Mouse (Mus musculus) bone marrow, adult 2 months (tissue): ENCODE measurements around the gene Klhdc10. TPM values are rescaled to one million over a fixed set of nuclear protein-coding genes. Genes with fewer than 3 reads are reported as not detected.
A peak's percentile ranks its signal among the peaks of the same experiment; 100 is the strongest.

ENCODE experiments used
- H3K27ac ChIP-seq: fragments of 200-500 bp; 2 replicates; pipeline ENCODE4 v1.5.1; 2012; ENCODE audit warnings: low read depth, mild to moderate bottlenecking, control low read depth, inconsistent platforms, low read length; ENCODE audit not compliant: control insufficient read depth, poor library complexity, insufficient read depth
- H3K4me1 ChIP-seq: fragments of 200-500 bp; 2 replicates; pipeline ENCODE4 v1.6.1; 2011; ENCODE audit warnings: low read length; ENCODE audit not compliant: control insufficient read depth, insufficient read depth
- H3K4me3 ChIP-seq: fragments of 200-500 bp; replicated peaks from 2 replicates; pipeline ENCODE3; 2011; ENCODE audit warnings: mild to moderate bottlenecking, low read depth, low read length, control low read depth; ENCODE audit not compliant: control insufficient read depth
- CTCF ChIP-seq: fragments of 200-500 bp; IDR thresholded peaks from 2 replicates; pipeline ENCODE4 v1.5.1; 2011; ENCODE audit warnings: low read length, control low read depth; ENCODE audit not compliant: control insufficient read depth, insufficient read depth
- POLR2A ChIP-seq: fragments of 200-500 bp; IDR thresholded peaks from 2 replicates; pipeline ENCODE4 v1.6.1; 2011; ENCODE audit warnings: low read depth, mild to moderate bottlenecking, control low read depth, low read length, borderline replicate concordance; ENCODE audit not compliant: control insufficient read depth
- WGBS: fragments of 180-500 bp; shearing (Covaris S2); methylation state at CpG from one replicate; pipeline ENCODE4 v1.1.7; 2018; 5-methylcytosine and 5-hydroxymethylcytosine counted together
- polyA plus RNA-seq: library from polyadenylated mRNA; stranded (reverse); fragments of >200 nt; gene quantifications from 2 replicates; pipeline ENCODE4 v1.2.4, GENCODE M21; 2011; ENCODE audit warnings: low replicate concordance; ENCODE audit not compliant: missing spikeins, insufficient read depth, insufficient read length

The Klhdc10 gene
- polyA plus RNA-seq, 1 experiment: 15.5 TPM

- TF ChIP-seq POLR2A: no peak
- TF ChIP-seq CTCF: no peak
- H3K27ac ChIP-seq: no peak overlapping the region
- H3K4me1 ChIP-seq: no peaks in the 10 kb centered on the region; the same call in 1 of the 2 replicates
- H3K4me3 ChIP-seq: no peak overlapping the region
- WGBS: 89% methylated on average over 7 of the region's 7 CpGs
Measured at GRCm38 (mm10) chr6:30391996-30392395, 9.7 kb upstream of the Klhdc10 start.

- Histone ChIP-seq H3K4me3 (no peak overlapping the region), H3K27ac (no peak overlapping the region), H3K4me1 (no peaks in the 10 kb centered on the region; the same call in 1 of the 2 replicates)
- no peak for TF ChIP-seq POLR2A
- TF ChIP-seq CTCF: no peak
- WGBS: 79% methylated on average over 5 of the region's 5 CpGs
Measured at GRCm38 (mm10) chr6:30400146-30400545, 1.5 kb upstream of the Klhdc10 start.

DNA sequence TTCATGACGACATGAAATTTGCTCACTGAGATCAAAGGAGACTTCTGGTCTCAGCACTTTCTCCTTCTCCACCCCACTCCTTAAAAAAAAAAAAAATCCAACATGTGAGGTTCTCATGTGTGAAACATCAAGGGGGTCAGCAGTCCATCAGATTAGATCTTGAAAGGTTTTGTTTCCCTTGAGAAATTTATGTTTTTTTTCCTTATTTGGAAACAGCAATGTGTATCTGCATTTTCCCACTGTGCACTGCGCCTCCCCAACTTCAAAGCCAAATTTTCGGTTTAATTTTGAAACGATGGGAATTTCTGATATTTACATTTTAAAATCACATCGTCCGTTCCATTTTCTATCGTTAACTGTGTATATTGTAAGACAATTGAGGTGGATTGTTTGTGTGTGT, 952 bp upstream of the Klhdc10 start:
- Histone ChIP-seq H3K4me3 (peak overlapping the region; percentile 91), H3K4me1 (no peaks in the 10 kb centered on the region; the same call in 1 of the 2 replicates), H3K27ac (no peak overlapping the region)
- WGBS: 3% methylated on average over 7 of the region's 7 CpGs
- TF ChIP-seq POLR2A (no peak), CTCF (no peak)

GRCm38 (mm10) chr6:30402091-30402491, 423 bp downstream of the Klhdc10 start:
- under 1% methylated on average over 29 of the region's 29 CpGs for WGBS
- H3K4me1 ChIP-seq: no peaks in the 10 kb centered on the region; the same call in 1 of the 2 replicates
- H3K27ac ChIP-seq: peak overlapping the region; percentile 89
- H3K4me3 ChIP-seq: peak overlapping the region; percentile 91
- TF ChIP-seq CTCF: no peak
- no peak for TF ChIP-seq POLR2A

DNA sequence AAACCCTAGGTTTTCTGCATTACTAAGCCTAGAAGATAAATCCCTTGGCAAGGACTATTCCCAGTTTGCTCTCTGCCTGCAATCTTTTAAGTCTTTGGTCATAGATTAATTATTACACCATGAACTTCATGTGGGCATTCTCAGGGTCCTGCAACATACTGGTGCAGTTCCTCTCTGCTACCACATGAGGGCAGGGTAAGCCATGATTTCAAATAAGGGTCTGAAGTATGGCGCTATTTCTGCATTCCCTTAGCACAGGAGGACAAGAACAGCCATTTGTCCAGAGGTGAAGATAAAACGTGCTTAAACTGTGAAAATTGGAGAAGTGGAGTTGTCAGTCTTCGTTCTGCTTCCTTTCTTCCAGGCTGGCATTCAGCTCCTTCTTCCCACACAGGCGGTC, 1.8 kb downstream of the Klhdc10 start:
- Histone ChIP-seq H3K4me1 (no peaks in the 10 kb centered on the region; the same call in 1 of the 2 replicates), H3K27ac (no peak overlapping the region), H3K4me3 (peak overlapping the region; percentile 48)
- WGBS: 16% methylated on average over 4 of the region's 4 CpGs
- TF ChIP-seq CTCF (peak; percentile 65), POLR2A (no peak)

- Histone ChIP-seq H3K4me1 (no peaks in the 10 kb centered on the region; the same call in 1 of the 2 replicates), H3K4me3 (no peak overlapping the region), H3K27ac (no peak overlapping the region)
- no peak for TF ChIP-seq POLR2A
- TF ChIP-seq CTCF: no peak
- 34% methylated on average over 5 of the region's 5 CpGs for WGBS
Measured at GRCm38 (mm10) chr6:30404671-30405070, 3.0 kb downstream of the Klhdc10 start.

DNA sequence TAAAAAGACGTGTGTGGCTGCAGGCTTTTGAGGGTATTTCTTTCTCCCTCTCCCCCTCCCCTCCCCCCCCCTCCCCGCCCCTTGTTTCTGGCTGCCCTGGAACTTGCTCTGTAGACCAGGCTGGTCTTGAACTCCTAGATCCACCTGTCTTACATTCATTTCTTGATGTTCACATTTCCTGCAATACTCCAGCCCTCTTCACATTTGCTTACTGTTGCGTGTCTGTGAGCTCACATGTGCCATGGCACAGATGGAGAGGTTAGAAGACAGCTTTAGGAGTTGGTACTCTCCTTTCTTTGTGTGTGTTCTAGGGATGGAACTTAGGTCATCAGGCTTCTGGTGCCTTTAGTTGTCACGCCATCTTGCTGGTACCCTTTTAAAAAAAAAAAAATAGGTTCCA, 6.6 kb downstream of the Klhdc10 start:
- Histone ChIP-seq H3K4me3 (no peak overlapping the region), H3K27ac (no peak overlapping the region), H3K4me1 (no peaks in the 10 kb centered on the region; the same call in 1 of the 2 replicates)
- TF ChIP-seq CTCF (no peak), POLR2A (no peak)
- 74% methylated on average over 4 of the region's 4 CpGs for WGBS

- WGBS: 87% methylated on average over 7 of the region's 7 CpGs
- no peak overlapping the region for H3K27ac ChIP-seq
- no peaks in the 10 kb centered on the region for H3K4me1 ChIP-seq
- no peak overlapping the region for H3K4me3 ChIP-seq
- TF ChIP-seq POLR2A (no peak), CTCF (no peak)
Measured at GRCm38 (mm10) chr6:30409399-30410093, 7.9 kb downstream of the Klhdc10 start.
